Mouse (Mus musculus) cerebellum, adult 2 months (tissue): Measurements from ENCODE around the gene Ksr1. TPM values are rescaled to one million over a fixed set of nuclear protein-coding genes. Genes with fewer than 3 reads are reported as not detected.

Experiments used
- DNase-seq, 2 experiments: peaks; one replicate each; pipeline ENCODE4 v3.0.0; 2021
- H3K27ac ChIP-seq: fragments of 200-500 bp; 2 replicates; pipeline ENCODE4 v1.5.1; 2012; ENCODE audit warnings: low read length, control low read depth, inconsistent platforms; ENCODE audit not compliant: insufficient read depth
- H3K27me3 ChIP-seq: fragments of 200-500 bp; 2 replicates; pipeline ENCODE4 v1.6.1; 2012; ENCODE audit warnings: inconsistent platforms, mild to moderate bottlenecking, low read length, moderate library complexity; ENCODE audit not compliant: control insufficient read depth, insufficient read depth
- H3K4me1 ChIP-seq: fragments of 200-500 bp; 2 replicates; pipeline ENCODE4 v1.6.1; 2011; ENCODE audit warnings: low read length; ENCODE audit not compliant: control insufficient read depth, insufficient read depth
- H3K4me3 ChIP-seq: fragments of 200-500 bp; replicated peaks from 2 replicates; pipeline ENCODE3; 2011; ENCODE audit warnings: mild to moderate bottlenecking, low read depth, low read length, control low read depth; ENCODE audit not compliant: insufficient read depth
- CTCF ChIP-seq: fragments of 200-500 bp; IDR thresholded peaks from 2 replicates; pipeline ENCODE4 v1.5.1; 2011; ENCODE audit warnings: low read depth, mild to moderate bottlenecking, control low read depth, low read length, moderate library complexity, borderline replicate concordance; ENCODE audit not compliant: insufficient read depth
- POLR2A ChIP-seq: fragments of 200-500 bp; IDR thresholded peaks from 2 replicates; pipeline ENCODE4 v1.6.1; 2011; ENCODE audit warnings: low read length, control low read depth, borderline replicate concordance; ENCODE audit not compliant: insufficient read depth
- WGBS: fragments of 180-500 bp; shearing (Covaris S2); methylation state at CpG from one replicate; pipeline ENCODE4 v1.1.7; 2018; 5-methylcytosine and 5-hydroxymethylcytosine counted together
- polyA plus RNA-seq: library from polyadenylated mRNA; depleted of rRNA; stranded (reverse); fragments of >200 nt; gene quantifications from 2 replicates; pipeline ENCODE4 v1.2.3, GENCODE M21; 2012

Gene Ksr1
- polyA plus RNA-seq, 1 experiment = 23.2 TPM

GRCm38 (mm10) chr11:79056891-79057290, 89.3 kb downstream of the Ksr1 start:
- Histone ChIP-seq H3K27ac (no peak overlapping the region), H3K4me3 (no peak overlapping the region), H3K27me3 (no peaks in the 10 kb centered on the region), H3K4me1 (peaks cover 12% of the 10 kb centered on the region)
- WGBS = 28% methylated on average over 4 of the region's 4 CpGs
- no peak for DNase-seq
- no peak for TF ChIP-seq POLR2A
- TF ChIP-seq CTCF = no peak

- Histone ChIP-seq H3K27me3 (no peaks in the 10 kb centered on the region), H3K27ac (no peak overlapping the region), H3K4me1 (peaks cover 12% of the 10 kb centered on the region), H3K4me3 (no peak overlapping the region)
- TF ChIP-seq POLR2A (no peak), CTCF (no peak)
- 30% methylated on average over 2 of the region's 2 CpGs for WGBS
- no peak for DNase-seq
Measured at GRCm38 (mm10) chr11:79056027-79056426, 90.2 kb downstream of the Ksr1 start.

GRCm38 (mm10) chr11:79055161-79055560, 91.0 kb downstream of the Ksr1 start:
- Histone ChIP-seq H3K4me1 (peaks cover 12% of the 10 kb centered on the region), H3K4me3 (no peak overlapping the region), H3K27me3 (no peaks in the 10 kb centered on the region), H3K27ac (no peak overlapping the region)
- 73% methylated on average over 8 of the region's 8 CpGs for WGBS
- TF ChIP-seq CTCF = no peak
- TF ChIP-seq POLR2A = no peak
- DNase-seq = no peak

- DNase-seq = no peak
- WGBS = 86% methylated on average over 9 of the region's 9 CpGs
Measured at GRCm38 (mm10) chr11:79054161-79055152, 91.8 kb downstream of the Ksr1 start.

GRCm38 (mm10) chr11:79053437-79053836, 92.8 kb downstream of the Ksr1 start:
- Histone ChIP-seq H3K27ac (no peak overlapping the region), H3K4me3 (no peak overlapping the region), H3K27me3 (no peaks in the 10 kb centered on the region), H3K4me1 (peaks cover 5% of the 10 kb centered on the region)
- TF ChIP-seq CTCF (no peak), POLR2A (no peak)
- no peak for DNase-seq

More at GRCm38 (mm10) chr11:79054161-79055152, 91.8 kb downstream of the Ksr1 start:
- no peak overlapping the region for H3K27ac ChIP-seq
- peaks cover 12% of the 10 kb centered on the region for H3K4me1 ChIP-seq
- H3K4me3 ChIP-seq = no peak overlapping the region
- H3K27me3 ChIP-seq = no peaks in the 10 kb centered on the region
- TF ChIP-seq CTCF = no peak
- TF ChIP-seq POLR2A = no peak

- no peak for DNase-seq
- H3K27ac ChIP-seq = no peak overlapping the region
- no peaks in the 10 kb centered on the region for H3K27me3 ChIP-seq
- TF ChIP-seq CTCF (no peak), POLR2A (no peak)
- WGBS = 77% methylated on average over 6 of the region's 6 CpGs
- no peak overlapping the region for H3K4me3 ChIP-seq
- H3K4me1 ChIP-seq = peaks cover 4% of the 10 kb centered on the region
Measured at GRCm38 (mm10) chr11:79052769-79053168, 93.4 kb downstream of the Ksr1 start.

- no peak for DNase-seq
- 91% methylated on average over 9 of the region's 9 CpGs for WGBS
Measured at GRCm38 (mm10) chr11:79051522-79051921, 94.7 kb downstream of the Ksr1 start.

GRCm38 (mm10) chr11:79050781-79051507, 95.3 kb downstream of the Ksr1 start:
- Histone ChIP-seq H3K4me1 (no peaks in the 10 kb centered on the region), H3K27me3 (no peaks in the 10 kb centered on the region), H3K4me3 (no peak overlapping the region), H3K27ac (no peak overlapping the region)
- WGBS = 90% methylated on average over 16 of the region's 16 CpGs
- DNase-seq = no peak
- no peak for TF ChIP-seq POLR2A

More at GRCm38 (mm10) chr11:79051522-79051921, 94.7 kb downstream of the Ksr1 start:
- no peak overlapping the region for H3K27ac ChIP-seq
- no peaks in the 10 kb centered on the region for H3K4me1 ChIP-seq
- no peak overlapping the region for H3K4me3 ChIP-seq
- no peaks in the 10 kb centered on the region for H3K27me3 ChIP-seq
- TF ChIP-seq CTCF = no peak
- no peak for TF ChIP-seq POLR2A
